Mouse (Mus musculus) liver, adult 10 weeks (tissue): Measurements from ENCODE around the gene Rasef. TPM values are rescaled to one million over a fixed set of nuclear protein-coding genes. Genes with fewer than 3 reads are reported as not detected.

ENCODE experiments used
- polyA plus RNA-seq: library from polyadenylated mRNA; stranded (reverse); fragments of 350-450 nt; fragmentation: Illumina TruSeq; extraction: RNeasy Lipid Tissue Mini Kit (QIAGEN cat#74804); gene quantifications from one replicate; pipeline ENCODE4 v1.2.3, GENCODE M21; 2014; ENCODE audit warnings: low read depth, low replicate concordance

Rasef gene
- polyA plus RNA-seq = 0.32 TPM

DNA sequence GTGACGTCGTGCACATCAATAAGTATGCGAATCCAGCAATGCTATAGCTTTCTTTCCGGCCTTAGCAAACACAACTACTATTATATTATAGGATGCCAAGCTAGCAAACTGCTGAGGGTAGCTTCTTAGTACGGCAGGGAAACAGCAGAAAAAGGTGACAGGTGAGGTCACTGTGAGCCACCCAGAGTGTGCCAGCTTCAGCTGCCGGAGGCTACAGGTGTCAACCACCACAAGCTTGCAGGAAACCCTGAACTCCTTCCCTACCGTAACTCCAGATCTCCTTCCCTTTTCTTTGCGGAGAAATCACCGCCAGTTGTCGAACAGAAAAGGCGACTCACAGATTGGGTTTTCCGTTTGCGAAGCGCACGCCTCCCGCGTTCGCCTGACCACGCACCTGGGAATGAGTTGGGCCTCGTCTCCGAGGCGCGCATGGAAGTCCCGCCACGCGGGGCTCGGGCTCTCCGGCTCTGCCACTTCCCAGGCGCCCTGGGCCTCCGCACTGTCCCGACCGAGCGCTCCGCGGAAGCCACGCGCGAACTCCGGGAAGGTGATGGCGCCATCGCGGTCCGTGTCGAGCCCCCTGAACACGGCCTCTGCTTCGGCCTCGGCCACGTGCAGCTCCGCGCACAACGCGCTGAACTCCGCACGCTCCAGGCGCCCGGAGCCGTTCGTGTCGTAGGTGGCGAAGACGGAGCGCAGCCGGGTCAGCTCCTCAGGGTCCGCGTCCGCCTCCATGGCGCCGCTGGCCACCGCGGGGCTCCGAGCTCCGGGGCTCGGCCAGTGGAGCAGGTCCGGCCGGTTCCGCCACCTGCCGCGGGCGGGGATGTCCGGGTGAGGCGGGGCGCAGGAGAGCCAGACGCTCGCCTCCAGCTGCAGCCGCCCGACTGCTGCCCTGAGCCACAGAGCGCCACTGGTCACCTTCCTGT, at the start of gene Rasef:
TSS of gene Rasef (minus strand) at position 735 of the 926 bp plus-strand sequence.

DNA sequence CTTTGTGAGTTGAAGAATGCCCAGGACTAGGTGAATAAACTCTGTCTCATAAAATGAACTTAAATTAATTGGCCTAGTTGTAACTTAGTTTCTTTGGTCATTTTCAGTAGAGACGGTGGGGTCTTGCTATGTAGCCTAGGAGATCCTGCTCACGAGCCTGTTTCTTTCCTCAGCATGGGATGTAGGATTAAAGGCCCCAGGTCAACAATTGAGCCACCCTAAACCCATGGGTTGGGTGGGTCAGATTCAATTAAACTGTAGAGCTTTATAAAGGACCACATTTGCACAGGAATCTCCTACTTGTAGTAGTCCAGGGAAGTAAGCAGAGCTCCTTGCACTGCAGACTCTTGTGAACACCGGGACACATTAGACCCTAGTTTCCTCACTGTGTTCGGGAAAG, 107.6 kb downstream of the Rasef start, which contains the start of gene Gm428:
TSS of gene Gm428 (plus strand) at position 301 of the 400 bp plus-strand sequence.

DNA sequence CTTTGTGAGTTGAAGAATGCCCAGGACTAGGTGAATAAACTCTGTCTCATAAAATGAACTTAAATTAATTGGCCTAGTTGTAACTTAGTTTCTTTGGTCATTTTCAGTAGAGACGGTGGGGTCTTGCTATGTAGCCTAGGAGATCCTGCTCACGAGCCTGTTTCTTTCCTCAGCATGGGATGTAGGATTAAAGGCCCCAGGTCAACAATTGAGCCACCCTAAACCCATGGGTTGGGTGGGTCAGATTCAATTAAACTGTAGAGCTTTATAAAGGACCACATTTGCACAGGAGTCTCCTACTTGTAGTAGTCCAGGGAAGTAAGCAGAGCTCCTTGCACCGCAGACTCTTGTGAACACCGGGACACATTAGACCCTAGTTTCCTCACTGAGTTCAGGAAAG, 122.7 kb downstream of the Rasef start, which contains the start of gene Gm11239:
TSS of gene Gm11239 (plus strand) at position 301 of the 400 bp plus-strand sequence.

Other genes starting within 250 kb of the Rasef start
- gene Gm11238, start 183.1 kb downstream of the Rasef start, polyA plus RNA-seq = not detected
- not detected for gene Gm11237, start 168.0 kb downstream of the Rasef start, polyA plus RNA-seq
- not detected for gene Gm11236, start 152.9 kb downstream of the Rasef start, polyA plus RNA-seq
- gene Gm11239, start 122.6 kb downstream of the Rasef start, polyA plus RNA-seq = not detected
- gene Gm428, start 107.5 kb downstream of the Rasef start, polyA plus RNA-seq = not detected
- gene Gm11758, start 85.3 kb upstream of the Rasef start, polyA plus RNA-seq = not detected
- not detected for gene Gm11757, start 100.1 kb upstream of the Rasef start, polyA plus RNA-seq
- not detected for gene Gm13871, start 115.0 kb upstream of the Rasef start, polyA plus RNA-seq
- not detected for gene Gm11756, start 129.8 kb upstream of the Rasef start, polyA plus RNA-seq
- not detected for gene 2310002L09Rik, start 159.9 kb upstream of the Rasef start, polyA plus RNA-seq
- gene Frmd3, start 222.4 kb upstream of the Rasef start, polyA plus RNA-seq = not detected